Mouse (Mus musculus): Measurements from ENCODE around the gene Opn3. TPM values are rescaled to one million over a fixed set of nuclear protein-coding genes. Genes with fewer than 3 reads are reported as not detected.

Opn3 gene
- polyA plus RNA-seq, 1 experiment from 2014 or later: 16.4 TPM

DNA sequence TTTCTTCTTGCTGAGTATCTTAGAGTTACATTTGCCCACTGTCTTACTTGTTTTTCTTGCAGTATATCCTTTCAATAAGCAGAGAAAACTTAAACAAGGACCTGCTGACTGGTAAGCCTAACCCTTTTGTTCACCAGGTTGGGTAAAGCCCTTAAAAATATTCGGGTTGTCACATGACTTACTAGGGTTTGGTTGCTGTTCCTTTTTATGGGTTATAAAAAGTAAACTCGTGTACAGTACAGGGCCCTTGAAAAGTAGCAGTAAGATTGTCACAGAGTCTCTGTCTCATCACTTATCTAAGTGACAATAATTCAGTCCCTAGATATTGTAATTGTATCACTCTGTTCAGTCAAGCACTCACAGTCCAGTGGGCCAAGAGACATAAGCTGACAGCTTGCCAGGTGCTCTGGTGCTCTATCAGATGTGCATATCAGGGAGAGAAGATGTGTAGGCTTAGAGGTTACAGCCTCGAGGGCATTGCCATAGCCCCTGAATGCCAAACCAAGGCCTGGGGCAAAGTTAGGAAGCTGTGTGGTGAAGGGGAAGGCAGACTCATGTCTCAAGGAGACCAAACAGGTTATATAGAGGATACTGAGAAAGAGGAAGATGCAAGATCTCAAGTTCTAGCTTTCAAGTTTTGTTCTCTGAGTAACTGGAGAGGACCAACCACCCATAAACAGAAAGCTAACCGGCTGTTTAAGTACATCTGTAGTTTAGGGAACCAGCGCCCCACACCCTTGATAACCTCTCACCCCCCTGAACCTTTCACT, 48.9 kb downstream of the Opn3 start:
- Histone ChIP-seq H3K27me3 (ENCODE audit: low read depth, poor library complexity, severe bottlenecking) (no peaks in the 10 kb centered on the region), H3K4me1 (peaks cover 6% of the 10 kb centered on the region; the same call in 1 of the 2 replicates), H3K36me3 (no peaks in the 10 kb centered on the region), H3K27ac (replicated peaks) (no peak overlapping the region), H3K9me3 (replicated peaks) (no peaks in the 10 kb centered on the region), H3K4me3 (no peak overlapping the region)
- WGBS: 80% methylated on average over 5 of the region's 5 CpGs
- no peak for DNase-seq (ENCODE audit: low spot score)

DNA sequence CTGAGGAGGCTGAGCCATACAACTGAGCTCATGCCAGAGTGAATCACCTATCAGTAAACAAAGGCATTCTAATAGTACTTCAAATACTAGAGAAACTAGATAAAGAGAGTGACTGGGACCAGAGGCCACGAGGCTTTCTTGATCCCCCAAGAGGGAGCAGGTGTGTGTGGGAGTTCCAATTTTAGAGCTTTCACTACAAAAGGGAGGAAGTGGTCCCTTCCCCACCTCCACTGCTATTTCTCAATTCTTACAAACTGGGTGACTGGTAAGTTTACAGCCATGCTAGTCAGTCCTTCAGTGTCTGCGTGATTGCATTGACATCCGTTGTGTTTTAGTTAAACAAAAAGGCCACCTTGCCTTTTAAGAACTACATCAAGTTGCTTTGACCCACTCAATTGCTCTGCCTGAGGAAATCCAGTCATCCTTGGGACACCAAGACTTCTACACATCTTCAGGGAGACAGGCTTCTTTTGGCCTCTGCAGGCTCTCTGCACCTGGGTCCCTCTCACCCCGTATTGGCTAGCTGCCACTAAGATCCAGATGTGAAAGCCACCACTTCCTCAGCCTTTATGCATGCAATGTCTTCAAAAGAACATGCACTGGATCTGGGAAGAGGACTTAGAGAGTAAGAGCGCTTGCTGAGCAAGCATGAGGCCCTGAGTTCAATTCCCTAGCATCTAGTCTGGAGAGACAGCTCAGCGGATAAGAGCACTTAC, 52.0 kb downstream of the Opn3 start:
- no peaks in the 10 kb centered on the region for H3K27me3 ChIP-seq (ENCODE audit: low read depth, poor library complexity, severe bottlenecking)
- no peak for DNase-seq (ENCODE audit: low spot score)
- H3K9me3 ChIP-seq (replicated peaks): no peaks in the 10 kb centered on the region
- no peak overlapping the region for H3K27ac ChIP-seq (replicated peaks)
- H3K4me3 ChIP-seq: no peak overlapping the region
- peaks cover 6% of the 10 kb centered on the region; the same call in 1 of the 2 replicates for H3K4me1 ChIP-seq
- H3K36me3 ChIP-seq: no peaks in the 10 kb centered on the region
- 84% methylated on average over 6 of the region's 6 CpGs for WGBS

DNA sequence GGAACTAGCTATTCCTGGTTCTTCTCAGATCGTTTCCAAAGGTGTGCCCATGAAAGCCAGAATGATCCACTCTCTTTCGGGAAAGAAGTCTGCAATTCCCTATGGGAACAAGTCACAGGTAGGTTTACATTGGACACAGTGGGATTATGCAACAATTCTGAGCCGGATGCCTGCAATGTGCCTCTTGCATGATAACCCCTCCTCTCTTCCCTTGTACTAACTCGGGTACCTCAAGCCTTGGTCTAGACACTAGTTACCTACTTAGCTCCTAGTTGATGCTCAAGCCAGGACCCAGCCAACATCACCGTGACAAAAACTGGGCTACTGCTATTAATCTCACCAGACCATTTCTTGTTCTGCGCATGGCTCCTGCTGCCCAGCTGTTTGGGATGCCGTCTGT, 53.5 kb downstream of the Opn3 start:
- Histone ChIP-seq H3K27ac (replicated peaks) (no peak overlapping the region), H3K4me1 (peaks cover 6% of the 10 kb centered on the region; the same call in 1 of the 2 replicates), H3K4me3 (no peak overlapping the region), H3K27me3 (ENCODE audit: low read depth, poor library complexity, severe bottlenecking) (no peaks in the 10 kb centered on the region), H3K36me3 (no peaks in the 10 kb centered on the region), H3K9me3 (replicated peaks) (no peaks in the 10 kb centered on the region)
- WGBS: 93% methylated on average over 7 of the region's 7 CpGs
- no peak for DNase-seq (ENCODE audit: low spot score)

DNA sequence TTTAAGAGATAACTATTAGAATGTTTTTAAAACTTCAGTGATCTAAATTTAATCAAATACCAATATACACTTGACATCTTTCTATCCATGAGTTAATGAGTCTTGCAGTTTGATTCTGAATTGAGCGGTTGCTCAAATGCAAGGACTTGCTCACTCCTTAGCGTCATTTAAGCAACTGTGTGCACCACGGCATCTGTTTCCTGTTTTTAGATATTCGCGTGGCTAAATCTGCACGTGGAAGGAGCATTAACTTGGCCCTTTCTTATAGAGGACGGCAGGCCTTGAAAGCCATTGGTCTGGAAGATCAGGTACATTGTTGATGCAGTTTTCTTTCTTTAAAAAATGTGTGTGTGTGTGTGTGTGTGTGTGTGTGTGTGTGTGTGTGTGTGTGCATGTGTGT, 54.9 kb downstream of the Opn3 start:
- WGBS: 88% methylated on average over 7 of the region's 7 CpGs
- DNase-seq (ENCODE audit: low spot score): no peak

DNA sequence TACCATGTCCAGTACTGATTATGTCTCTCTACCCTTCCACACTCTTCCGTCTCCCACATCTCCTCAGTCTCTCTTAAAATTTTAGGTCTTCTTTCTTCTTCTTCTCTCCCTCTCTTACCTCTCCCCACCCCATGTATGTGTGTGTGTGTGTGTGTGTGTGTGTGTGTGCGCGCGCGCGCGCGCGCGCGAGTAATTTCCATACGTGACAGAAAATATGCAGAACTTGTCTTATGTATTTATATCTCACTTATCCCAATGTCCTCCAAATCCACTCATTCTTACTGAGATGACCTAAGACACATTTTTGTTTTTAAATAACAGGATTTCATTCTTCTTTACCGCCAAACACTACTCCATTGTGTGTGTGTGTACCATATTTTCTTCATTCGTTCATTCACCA, 60.1 kb downstream of the Opn3 start:
- DNase-seq (ENCODE audit: low spot score): no peak
- Histone ChIP-seq H3K27ac (replicated peaks) (no peak overlapping the region), H3K36me3 (no peaks in the 10 kb centered on the region), H3K27me3 (ENCODE audit: low read depth, poor library complexity, severe bottlenecking) (no peaks in the 10 kb centered on the region), H3K4me3 (no peak overlapping the region), H3K4me1 (no peaks in the 10 kb centered on the region), H3K9me3 (replicated peaks) (no peaks in the 10 kb centered on the region)
- WGBS: 97% methylated on average over 14 of the region's 14 CpGs

More for the DNA sequence above, 54.9 kb downstream of the Opn3 start:
- Histone ChIP-seq H3K36me3 (no peaks in the 10 kb centered on the region), H3K27ac (replicated peaks) (no peak overlapping the region), H3K4me1 (peaks cover 6% of the 10 kb centered on the region; the same call in 1 of the 2 replicates), H3K9me3 (replicated peaks) (no peaks in the 10 kb centered on the region), H3K27me3 (ENCODE audit: low read depth, poor library complexity, severe bottlenecking) (no peaks in the 10 kb centered on the region), H3K4me3 (no peak overlapping the region)

DNA sequence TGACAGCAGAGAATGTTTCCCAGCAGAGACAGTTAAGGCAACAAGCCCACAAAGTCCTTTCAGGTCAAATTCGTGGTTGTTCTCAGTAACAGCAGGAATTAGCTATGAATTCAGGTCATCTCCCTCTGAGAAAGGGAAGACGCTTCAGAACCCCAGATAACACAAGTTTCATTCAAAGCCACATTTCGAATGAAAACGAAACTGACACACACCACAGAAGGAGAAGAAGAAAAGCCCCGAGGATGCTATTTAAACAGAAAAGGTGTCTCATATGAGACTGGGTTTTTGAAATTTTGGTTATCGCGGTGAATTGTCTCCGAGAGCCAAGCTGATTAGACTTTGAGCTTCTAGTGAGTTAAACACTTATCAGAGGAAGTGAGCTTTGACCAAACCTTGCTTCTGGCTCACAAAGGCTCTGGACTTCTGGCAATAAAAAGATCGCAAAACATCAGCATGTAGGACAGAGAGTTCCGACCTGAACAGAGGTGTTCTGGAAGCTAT, 60.8 kb downstream of the Opn3 start:
- Histone ChIP-seq H3K4me3 (no peak overlapping the region), H3K27me3 (ENCODE audit: low read depth, poor library complexity, severe bottlenecking) (no peaks in the 10 kb centered on the region), H3K9me3 (replicated peaks) (no peaks in the 10 kb centered on the region), H3K27ac (replicated peaks) (no peak overlapping the region), H3K36me3 (no peaks in the 10 kb centered on the region), H3K4me1 (no peaks in the 10 kb centered on the region)
- WGBS: 84% methylated on average over 10 of the region's 10 CpGs
- DNase-seq (ENCODE audit: low spot score): no peak

DNA sequence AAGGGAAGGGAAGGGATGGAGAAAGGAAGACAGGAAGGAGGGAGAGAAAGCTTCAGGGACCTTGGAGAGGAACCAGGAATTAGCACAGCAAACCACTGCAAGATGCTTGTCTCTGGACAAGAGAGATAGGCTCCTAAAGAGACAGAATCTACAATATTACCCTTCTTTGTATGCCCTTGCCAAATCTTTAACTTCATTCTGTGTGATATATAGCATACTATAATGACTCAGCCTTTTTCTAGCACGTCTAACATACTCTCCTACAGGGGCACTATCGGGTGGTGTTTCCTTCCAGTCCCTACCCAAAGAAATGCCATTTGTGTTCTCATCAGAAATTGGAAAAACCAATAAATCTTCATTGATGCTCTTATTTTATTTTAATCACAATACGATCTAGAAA, 61.5 kb downstream of the Opn3 start:
- WGBS: 90% methylated on average over 3 of the region's 3 CpGs
- Histone ChIP-seq H3K36me3 (no peaks in the 10 kb centered on the region), H3K9me3 (replicated peaks) (no peaks in the 10 kb centered on the region), H3K27me3 (ENCODE audit: low read depth, poor library complexity, severe bottlenecking) (no peaks in the 10 kb centered on the region), H3K4me1 (no peaks in the 10 kb centered on the region), H3K27ac (replicated peaks) (no peak overlapping the region), H3K4me3 (no peak overlapping the region)
- no peak for DNase-seq (ENCODE audit: low spot score)

DNA sequence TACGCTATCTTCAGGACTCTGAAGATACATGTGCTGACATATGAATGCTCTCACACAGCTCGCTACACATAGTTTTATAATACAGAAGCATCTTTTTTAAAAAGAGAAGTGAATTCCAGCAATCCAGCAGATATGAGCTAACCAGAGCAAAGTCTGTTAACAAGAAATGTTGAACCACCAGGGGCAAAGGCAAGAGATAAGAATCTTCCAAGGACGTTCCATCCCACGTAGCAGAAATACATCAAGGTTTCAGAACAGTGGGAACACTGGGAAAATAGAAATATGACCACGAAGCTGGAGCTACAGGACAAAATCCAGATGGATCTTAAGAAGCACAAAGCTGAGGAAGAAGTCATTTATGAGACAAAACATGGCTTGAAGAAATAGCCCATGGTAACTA, 62.2 kb downstream of the Opn3 start:
- Histone ChIP-seq H3K4me3 (no peak overlapping the region), H3K9me3 (replicated peaks) (no peaks in the 10 kb centered on the region), H3K27ac (replicated peaks) (no peak overlapping the region), H3K36me3 (no peaks in the 10 kb centered on the region), H3K4me1 (no peaks in the 10 kb centered on the region), H3K27me3 (ENCODE audit: low read depth, poor library complexity, severe bottlenecking) (no peaks in the 10 kb centered on the region)
- DNase-seq (ENCODE audit: low spot score): no peak
- WGBS: 85% methylated on average over 5 of the region's 5 CpGs

DNA sequence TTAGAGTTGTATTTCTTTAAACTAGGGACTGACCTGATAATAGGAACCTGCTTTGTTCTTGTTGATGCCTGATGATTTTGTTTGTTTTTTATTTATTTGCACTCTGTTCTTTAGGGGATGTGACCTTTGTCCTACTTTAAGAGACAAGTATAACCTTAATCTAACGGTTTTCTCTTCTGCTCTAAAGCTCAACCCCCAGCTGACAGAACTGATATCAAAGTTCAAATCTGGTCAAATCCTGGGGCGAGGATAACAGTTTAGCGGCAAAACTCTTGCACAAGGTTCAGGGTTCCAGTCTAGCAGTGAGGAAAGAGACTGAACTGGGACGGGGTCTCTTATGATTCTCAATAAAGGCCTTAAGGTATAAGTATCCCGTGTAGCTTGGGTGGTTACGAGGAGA, 63.3 kb downstream of the Opn3 start:
- Histone ChIP-seq H3K9me3 (replicated peaks) (no peaks in the 10 kb centered on the region), H3K4me3 (no peak overlapping the region), H3K4me1 (peaks cover 10% of the 10 kb centered on the region), H3K27me3 (ENCODE audit: low read depth, poor library complexity, severe bottlenecking) (no peaks in the 10 kb centered on the region), H3K27ac (replicated peaks) (no peak overlapping the region), H3K36me3 (no peaks in the 10 kb centered on the region)
- no peak for DNase-seq (ENCODE audit: low spot score)
- 87% methylated on average over 6 of the region's 6 CpGs for WGBS

DNA sequence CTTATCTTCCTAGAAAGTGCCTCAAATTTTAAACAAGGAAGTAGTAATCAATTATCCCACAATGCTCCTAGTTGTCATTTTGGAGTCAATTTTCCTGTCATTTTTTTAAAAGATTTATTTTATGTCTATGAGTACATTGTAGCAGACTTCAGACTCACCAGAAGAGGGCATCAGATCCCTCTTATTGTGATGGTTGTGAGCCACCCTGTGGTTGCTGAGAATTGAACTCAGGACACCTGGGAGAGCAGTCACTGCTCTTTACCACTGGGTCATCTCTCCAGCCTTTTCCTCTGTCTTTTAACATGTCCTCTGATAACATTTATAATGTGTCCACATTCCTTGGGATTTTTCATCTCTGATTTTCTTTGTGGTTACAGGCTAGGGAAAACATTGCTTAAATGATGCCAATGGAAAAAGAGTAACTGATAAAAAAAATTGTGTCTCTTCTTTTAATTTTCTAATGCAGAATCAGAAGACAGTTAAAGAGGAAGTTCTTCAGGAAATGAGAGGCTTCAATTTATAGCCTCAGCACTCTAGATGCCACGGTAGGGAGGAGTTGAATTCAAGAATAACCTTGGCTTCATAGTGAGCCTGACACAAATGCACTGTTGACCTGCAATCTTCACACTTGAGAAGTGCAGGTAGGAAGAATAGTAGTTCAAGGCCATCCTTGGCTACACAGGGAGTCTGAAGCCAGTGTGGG, 66.4 kb downstream of the Opn3 start:
- no peak for DNase-seq (ENCODE audit: low spot score)
- no peaks in the 10 kb centered on the region for H3K9me3 ChIP-seq (replicated peaks)
- H3K27me3 ChIP-seq (ENCODE audit: low read depth, poor library complexity, severe bottlenecking): no peaks in the 10 kb centered on the region
- H3K4me3 ChIP-seq: peak overlapping the region; percentile 90
- H3K4me1 ChIP-seq: peaks cover 16% of the 10 kb centered on the region
- no peaks in the 10 kb centered on the region for H3K36me3 ChIP-seq
- peak overlapping the region; percentile 91 for H3K27ac ChIP-seq (replicated peaks)
- 90% methylated on average over 1 of the region's 1 CpGs for WGBS

DNA sequence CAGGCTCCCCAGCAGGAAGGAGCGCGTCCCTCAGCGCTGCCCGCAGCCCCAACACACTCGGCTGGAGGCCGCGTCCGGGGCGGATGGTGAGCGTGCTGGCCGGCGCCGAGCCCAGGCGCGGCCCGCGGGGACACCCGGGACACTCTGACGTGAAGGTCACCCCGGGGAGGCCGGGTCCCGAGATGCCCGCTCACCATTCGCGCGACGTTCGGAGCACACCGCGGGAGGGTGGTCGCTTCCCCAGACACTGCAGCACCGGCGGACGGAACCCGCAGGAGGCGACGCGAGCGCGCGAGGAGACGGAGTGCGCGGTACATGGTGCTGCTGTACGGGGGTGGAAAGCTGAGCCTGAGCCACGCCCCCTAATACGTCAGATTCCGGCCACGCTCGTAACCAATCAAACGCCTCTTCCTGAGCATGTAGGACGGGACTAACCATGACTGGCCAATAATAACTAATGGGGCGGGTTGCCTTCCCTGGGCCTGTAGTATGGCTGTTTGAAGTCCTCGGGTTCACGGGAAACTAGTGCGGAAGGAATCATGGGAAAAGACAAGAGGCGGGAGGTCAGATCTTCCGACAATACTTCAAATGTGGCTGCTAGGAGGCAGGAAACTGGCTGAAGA, 67.2 kb downstream of the Opn3 start, which contains the start of gene Fh1:
Fh1 (minus strand) TSS at position 379 of the 623 bp plus-strand sequence.
- Histone ChIP-seq H3K27ac (replicated peaks) (peak within 1 kb of the TSS; percentile 91), H3K4me1 (peaks cover 16% of the 10 kb centered on the region), H3K36me3 (peaks cover 1% of the 10 kb centered on the region; the same call in 1 of the 2 replicates), H3K4me3 (peak within 1 kb of the TSS; percentile 90), H3K9me3 (replicated peaks) (no peaks in the 10 kb centered on the region), H3K27me3 (ENCODE audit: low read depth, poor library complexity, severe bottlenecking) (no peaks in the 10 kb centered on the region)
- peak; percentile 95 for DNase-seq (ENCODE audit: low spot score)
- under 1% methylated on average over 58 of the region's 58 CpGs for WGBS

DNA sequence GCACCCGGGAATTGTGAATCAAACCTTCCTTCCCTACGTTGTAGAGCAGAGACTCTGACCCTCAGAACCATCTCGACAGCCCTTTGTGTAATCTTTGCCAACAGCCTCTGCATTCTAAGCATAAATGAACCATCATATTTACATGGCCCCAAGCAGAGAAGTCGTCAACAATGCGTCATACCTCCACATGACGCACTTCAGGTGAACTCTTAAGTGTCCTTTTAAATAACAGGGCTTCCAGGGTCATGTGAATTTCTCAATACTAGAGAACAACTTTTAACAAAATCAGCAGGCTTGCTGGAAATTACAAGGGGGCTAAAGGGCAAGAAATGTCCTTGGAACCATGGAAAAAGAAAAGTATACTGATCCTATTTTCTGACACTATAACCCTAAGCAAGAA, 68.9 kb downstream of the Opn3 start:
- no peaks in the 10 kb centered on the region for H3K27me3 ChIP-seq (ENCODE audit: low read depth, poor library complexity, severe bottlenecking)
- no peak for DNase-seq (ENCODE audit: low spot score)
- H3K27ac ChIP-seq (replicated peaks): no peak overlapping the region
- H3K4me3 ChIP-seq: no peak overlapping the region
- 91% methylated on average over 6 of the region's 6 CpGs for WGBS
- peaks cover 16% of the 10 kb centered on the region for H3K36me3 ChIP-seq
- peaks cover 16% of the 10 kb centered on the region for H3K4me1 ChIP-seq
- H3K9me3 ChIP-seq (replicated peaks): no peaks in the 10 kb centered on the region
